Mouse (Mus musculus) lung, postnatal 0 days (tissue): Measurements from ENCODE around the gene Zfp142.
A peak's percentile ranks its signal among the peaks of the same experiment; 100 is the strongest.

ENCODE experiments used
- CTCF ChIP-seq: IDR thresholded peaks from 2 replicates; pipeline ENCODE4 v1.5.1; 2016; ENCODE audit warnings: antibody characterized with exemption, mild to moderate bottlenecking
- EP300 ChIP-seq: IDR thresholded peaks from 2 replicates; pipeline ENCODE4 v1.6.1; 2016; ENCODE audit warnings: antibody characterized with exemption, mild to moderate bottlenecking, control low read depth

GRCm38 (mm10) chr1:74601267-74601962 is 13.4 kb upstream of the Zfp142 start, which contains the start of the genes Rnf25 and Stk36:
- no peak for TF ChIP-seq CTCF
- TF ChIP-seq EP300, result peak; percentile 60; the same call in 1 of the 2 replicates
